Mouse (Mus musculus): ENCODE results near the gene 1700016K19Rik.

The 1700016K19Rik gene

GRCm38 (mm10) chr11:76028072-76028465 lies 28.4 kb downstream of the 1700016K19Rik start:
- in situ Hi-C loops (cut with MseI, MboI), result no loop called here

GRCm38 (mm10) chr11:76033359-76033758 lies 33.6 kb downstream of the 1700016K19Rik start:
- in situ Hi-C loops (cut with MseI, MboI), result no loop called here

GRCm38 (mm10) chr11:76033836-76034235 lies 34.1 kb downstream of the 1700016K19Rik start:
- in situ Hi-C loops (cut with MseI, MboI), result no loop called here

- in situ Hi-C loops (cut with MseI, MboI), result no loop called here
These were observed 35.5 kb downstream of the 1700016K19Rik start for GRCm38 (mm10) chr11:76035182-76035581.

GRCm38 (mm10) chr11:76037581-76038294 lies 38.0 kb downstream of the 1700016K19Rik start:
- in situ Hi-C loops (cut with MseI, MboI), result no loop called here

GRCm38 (mm10) chr11:76039271-76040053 lies 39.8 kb downstream of the 1700016K19Rik start:
- in situ Hi-C loops (cut with MseI, MboI), result no loop called here

- in situ Hi-C loops (cut with MseI, MboI), result no loop called here
These were observed 40.4 kb downstream of the 1700016K19Rik start for GRCm38 (mm10) chr11:76040106-76040505.

GRCm38 (mm10) chr11:76040761-76041376 lies 41.2 kb downstream of the 1700016K19Rik start:
- in situ Hi-C loops (cut with MseI, MboI), result no loop called here

- in situ Hi-C loops (cut with MseI, MboI), result no loop called here
These were observed 42.4 kb downstream of the 1700016K19Rik start for GRCm38 (mm10) chr11:76042041-76042638.

- in situ Hi-C loops (cut with MseI, MboI), result no loop called here
These were observed 43.2 kb downstream of the 1700016K19Rik start for GRCm38 (mm10) chr11:76042882-76043281.

- in situ Hi-C loops (cut with MseI, MboI), result no loop called here
These were observed 44.8 kb downstream of the 1700016K19Rik start for GRCm38 (mm10) chr11:76044468-76044867.

- in situ Hi-C loops (cut with MseI, MboI), result no loop called here
These were observed 45.7 kb downstream of the 1700016K19Rik start for GRCm38 (mm10) chr11:76045367-76045766.

GRCm38 (mm10) chr11:76050509-76050908 lies 50.8 kb downstream of the 1700016K19Rik start:
- in situ Hi-C loops (cut with MseI, MboI), result no loop called here

GRCm38 (mm10) chr11:76050967-76051512 lies 51.3 kb downstream of the 1700016K19Rik start:
- in situ Hi-C loops (cut with MseI, MboI), result no loop called here

GRCm38 (mm10) chr11:76052496-76052895 lies 52.8 kb downstream of the 1700016K19Rik start:
- in situ Hi-C loops (cut with MseI, MboI), result no loop called here

Data from mouse trophoblast stem cell (cell line).